Mouse (Mus musculus) cerebellum, adult (tissue): ENCODE results near the gene Prrc2b.

Source experiments
- ATAC-seq: cut with Nextera tagmentation; 2 replicates; pipeline ENCODE4 v1.9.2; 2017; ENCODE audit warnings: mild to moderate bottlenecking, moderate library complexity, mixed read lengths; ENCODE audit not compliant: insufficient number of reproducible peaks, low FRiP score, low TSS enrichment

Gene Prrc2b

GRCm38 (mm10) chr2:32254563-32254962 lies 103.7 kb downstream of the Prrc2b start:
- no peak for ATAC-seq

DNA sequence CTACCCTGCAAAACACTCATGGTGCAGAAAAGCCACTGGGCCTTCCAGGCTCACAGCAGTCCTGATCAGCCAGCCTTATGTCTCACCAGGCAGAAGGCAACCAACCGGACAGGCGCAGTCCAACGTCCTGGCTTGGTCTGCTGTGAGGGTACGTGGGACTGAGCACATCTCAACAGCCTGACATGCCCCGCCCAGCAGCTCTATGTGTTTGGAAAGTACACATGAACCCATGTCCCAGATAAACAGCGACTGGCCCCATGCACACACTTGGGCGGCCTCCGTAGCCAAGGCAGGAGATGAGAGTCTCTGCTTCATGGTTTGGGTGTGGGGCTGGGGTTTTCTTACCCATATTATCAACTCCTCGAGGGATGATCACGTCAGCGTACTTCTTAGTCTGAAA lies 105.4 kb downstream of the Prrc2b start:
- no peak for ATAC-seq

- ATAC-seq: no peak
Measured at GRCm38 (mm10) chr2:32258887-32259533, 108.1 kb downstream of the Prrc2b start.

DNA sequence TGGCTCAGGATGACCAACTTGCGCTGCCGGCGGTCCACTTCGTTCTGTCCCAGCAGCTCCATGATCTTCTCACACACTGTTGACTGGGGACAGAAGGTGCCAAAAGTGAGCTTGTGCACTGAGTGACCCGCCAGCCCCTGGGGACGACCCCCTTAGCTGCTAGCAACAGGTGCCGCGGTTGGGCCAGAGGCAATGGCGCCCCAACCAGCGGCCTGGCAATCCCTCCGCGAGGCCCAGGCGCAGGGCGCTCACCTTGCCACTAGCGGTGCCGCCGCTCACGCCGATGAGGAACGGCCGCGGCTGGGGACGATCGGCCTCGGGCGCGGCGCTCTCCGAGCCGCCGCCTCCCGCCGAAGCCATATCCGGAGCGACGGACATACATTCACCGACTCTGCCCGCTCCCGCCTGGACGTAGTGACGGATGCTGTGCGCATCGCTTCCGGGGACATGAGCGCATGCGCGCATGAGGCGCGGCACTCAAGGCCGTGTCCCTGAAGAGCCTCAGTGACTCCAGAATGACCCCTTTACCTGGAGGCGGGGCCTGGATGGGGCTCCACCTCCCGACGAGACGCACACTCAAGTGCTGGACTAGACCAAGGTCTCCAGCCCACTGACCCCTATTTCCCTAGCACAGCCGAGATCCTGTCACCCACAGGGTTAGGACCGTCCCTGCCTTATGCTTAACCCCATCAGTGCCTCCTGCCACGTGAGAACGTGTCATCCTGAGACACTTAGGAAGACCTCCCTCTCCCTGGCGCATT lies 109.0 kb downstream of the Prrc2b start, which contains the start of gene Uck1:
Uck1 (minus strand) TSS at position 503 of the 761 bp plus-strand sequence.
- ATAC-seq: peak; percentile 93

DNA sequence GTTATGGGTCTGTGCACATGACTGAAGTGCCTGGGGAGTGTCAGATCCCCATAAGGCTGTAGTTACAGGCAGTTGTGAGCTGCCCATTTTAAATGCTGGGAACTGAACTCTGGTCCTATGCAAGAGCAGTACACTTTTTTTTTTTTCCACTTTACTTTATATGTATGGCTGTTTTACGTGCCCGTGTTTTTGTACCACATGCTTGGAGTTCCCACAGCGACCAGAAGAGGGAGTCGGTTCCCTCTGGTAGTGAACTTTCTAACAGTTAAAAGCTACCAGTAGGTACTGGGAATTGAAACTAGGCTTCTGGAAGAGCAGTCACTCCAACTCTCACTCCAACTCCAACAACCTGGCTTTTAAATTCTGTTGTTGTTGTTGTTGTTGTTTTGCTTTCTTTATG lies 109.8 kb downstream of the Prrc2b start:
- no peak for ATAC-seq

GRCm38 (mm10) chr2:32275823-32276222 lies 124.9 kb downstream of the Prrc2b start:
- no peak for ATAC-seq

DNA sequence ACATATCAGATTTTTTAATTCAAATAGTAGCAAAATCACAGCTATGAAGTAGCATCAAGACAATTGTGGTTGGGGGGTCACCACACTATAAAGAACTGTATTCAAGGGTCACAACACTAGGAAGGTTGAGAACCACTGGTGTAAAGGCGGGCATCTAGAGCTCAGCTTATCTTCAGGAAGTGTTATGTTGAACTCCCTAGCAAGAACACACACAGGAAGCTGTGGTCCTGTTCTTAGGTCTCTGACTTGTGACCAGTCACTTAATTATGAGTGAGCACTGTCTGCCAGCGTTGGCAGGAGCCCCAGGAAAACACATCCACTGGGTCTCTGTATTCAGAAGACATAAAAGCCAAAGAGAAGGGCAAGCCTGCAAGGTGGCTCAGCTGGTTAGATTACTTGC lies 131.4 kb downstream of the Prrc2b start:
- no peak for ATAC-seq

DNA sequence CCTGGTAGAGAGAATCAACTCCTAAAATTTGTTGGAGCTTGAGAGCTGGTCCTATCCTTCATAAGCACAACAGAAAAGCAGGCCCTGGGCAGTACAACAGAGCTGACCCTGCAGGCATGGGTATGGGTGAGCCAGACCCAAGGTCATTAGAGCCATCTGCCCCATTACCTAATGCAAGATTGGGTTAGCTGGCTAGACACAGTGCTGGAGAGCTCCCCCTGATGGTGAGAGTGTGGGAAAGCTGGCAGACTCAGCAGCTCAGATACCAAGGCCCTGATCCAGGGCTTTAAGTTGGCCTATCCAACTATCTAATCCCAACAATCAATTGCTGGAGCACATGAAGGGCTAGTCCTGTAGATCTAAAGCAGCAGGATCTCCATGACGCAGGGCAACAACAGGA lies 131.8 kb downstream of the Prrc2b start:
- peak; percentile 58; the same call in 1 of the 2 replicates for ATAC-seq

DNA sequence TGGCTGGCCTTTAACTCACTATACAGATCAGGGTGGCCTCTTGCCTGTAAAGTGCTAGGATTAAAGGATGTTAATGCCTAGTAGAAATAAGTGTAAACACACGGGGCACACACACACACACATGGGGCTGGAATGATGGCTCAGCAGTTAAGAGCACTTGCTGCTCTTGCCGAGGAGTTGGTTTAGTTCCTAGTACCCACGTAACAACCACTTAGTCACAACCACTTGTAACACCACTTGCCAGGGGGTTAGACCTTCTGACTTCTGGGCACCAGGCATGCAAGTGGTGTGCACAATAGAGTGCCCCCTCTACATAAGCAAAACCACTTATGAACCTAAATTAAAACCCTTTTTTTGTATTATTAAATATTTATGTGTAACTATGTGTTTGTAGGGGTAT lies 133.1 kb downstream of the Prrc2b start:
- ATAC-seq: no peak
